Mouse (Mus musculus): ENCODE data around the gene Vps25. TPM values are rescaled to one million over a fixed set of nuclear protein-coding genes. Genes with fewer than 3 reads are reported as not detected.

The Vps25 gene
- total and polyA plus RNA-seq, 2 experiments from 2014 or later: 116 to 125 TPM

- Histone ChIP-seq H3K4me2 (ENCODE audit: low read depth, low read length) (peak within 1 kb of the TSS; percentile 100), H3K4me1 (ENCODE audit: control insufficient read depth, insufficient read depth) (peaks cover 11% of the 10 kb centered on the region), H3K9me3 (replicated peaks; ENCODE audit: control insufficient read depth, low read length) (no peaks in the 10 kb centered on the region), H3K9ac (replicated peaks; ENCODE audit: low read depth, low read length) (peak within 1 kb of the TSS; percentile 91), H3K4me3 (ENCODE audit: low read depth, low read length) (peak within 1 kb of the TSS; percentile 93), H3K27ac (ENCODE audit: low read depth) (peak within 1 kb of the TSS; percentile 74), H3K36me3 (replicated peaks; ENCODE audit: control insufficient read depth, insufficient read depth, low read length) (peaks cover 25% of the 10 kb centered on the region; the same call in 1 of the 2 replicates), H3K27me3 (ENCODE audit: control insufficient read depth, insufficient read depth, low read length) (no peaks in the 10 kb centered on the region)
- TF ChIP-seq CTCF (IDR thresholded peaks at IDR 0.05; ENCODE audit: low read depth) (peak; percentile 96), EP300 (IDR thresholded peaks at IDR 0.05; ENCODE audit: low read depth) (no peak)
- ATAC-seq (ENCODE audit: insufficient read depth, low read depth) (peak; percentile 95), DNase-seq (ENCODE audit: low spot score) (peak; percentile 92)
- WGBS: 5% methylated on average over 39 of the region's 39 CpGs
Measured at GRCm38 (mm10) chr11:101302004-101302798, 48.7 kb downstream of the Vps25 start, which contains the start of gene Becn1. TSS of gene Becn1 (minus strand) at chr11:101302286.

GRCm38 (mm10) chr11:101307744-101308143 is 54.2 kb downstream of the Vps25 start:
- H3K9me3 ChIP-seq (replicated peaks; ENCODE audit: control insufficient read depth, low read length): no peaks in the 10 kb centered on the region
- no peak overlapping the region for H3K27ac ChIP-seq (ENCODE audit: low read depth)
- no peak for ATAC-seq (ENCODE audit: insufficient read depth, low read depth)
- DNase-seq (ENCODE audit: low spot score): no peak
- no peak overlapping the region for H3K4me3 ChIP-seq (ENCODE audit: low read depth, low read length)
- 22% methylated on average over 5 of the region's 5 CpGs for WGBS
- no peak overlapping the region for H3K4me2 ChIP-seq (ENCODE audit: low read depth, low read length)
- TF ChIP-seq EP300 (IDR thresholded peaks at IDR 0.05; ENCODE audit: low read depth) (no peak), CTCF (IDR thresholded peaks at IDR 0.05; ENCODE audit: low read depth) (no peak)
- no peaks in the 10 kb centered on the region for H3K27me3 ChIP-seq (ENCODE audit: control insufficient read depth, insufficient read depth, low read length)
- no peaks in the 10 kb centered on the region for H3K36me3 ChIP-seq (replicated peaks; ENCODE audit: control insufficient read depth, insufficient read depth, low read length)
- no peaks in the 10 kb centered on the region for H3K4me1 ChIP-seq (ENCODE audit: control insufficient read depth, insufficient read depth)
- no peak overlapping the region for H3K9ac ChIP-seq (replicated peaks; ENCODE audit: low read depth, low read length)

Other genes with a start within 250 kb of the Vps25 start
- gene Atp6v0a1, start 244.3 kb upstream of the Vps25 start, total RNA-seq (2014; rRNA removed; ENCODE audit: low replicate concordance): 57.0 and 57.1 TPM in 2 replicates
- 49.2 and 50.3 TPM in 2 replicates for gene Atp6v0a1, start 244.3 kb upstream of the Vps25 start, polyA plus RNA-seq (2015; fragmentation: Nextera tagmentation; extraction: Ambion mirVana)
- 15.8 and 20.2 TPM in 2 replicates for gene Naglu, start 183.7 kb upstream of the Vps25 start, total RNA-seq (2014; rRNA removed; ENCODE audit: low replicate concordance)
- gene Naglu, start 183.7 kb upstream of the Vps25 start, polyA plus RNA-seq (2015; fragmentation: Nextera tagmentation; extraction: Ambion mirVana): 10.3 and 12.0 TPM in 2 replicates
- not detected in 2 replicates for gene Hsd17b1, start 175.3 kb upstream of the Vps25 start, total RNA-seq (2014; rRNA removed; ENCODE audit: low replicate concordance)
- 0.08 TPM in 1 of 2 replicates, not detected in the other for gene Hsd17b1, start 175.3 kb upstream of the Vps25 start, polyA plus RNA-seq (2015; fragmentation: Nextera tagmentation; extraction: Ambion mirVana)
- gene Coasy, start 171.1 kb upstream of the Vps25 start, total RNA-seq (2014; rRNA removed; ENCODE audit: low replicate concordance): 44.6 and 64.1 TPM in 2 replicates
- 26.8 and 26.9 TPM in 2 replicates for gene Coasy, start 171.1 kb upstream of the Vps25 start, polyA plus RNA-seq (2015; fragmentation: Nextera tagmentation; extraction: Ambion mirVana)
- gene Mlx, start 166.4 kb upstream of the Vps25 start, total RNA-seq (2014; rRNA removed; ENCODE audit: low replicate concordance): 21.8 and 46.6 TPM in 2 replicates
- 26.7 and 29.0 TPM in 2 replicates for gene Mlx, start 166.4 kb upstream of the Vps25 start, polyA plus RNA-seq (2015; fragmentation: Nextera tagmentation; extraction: Ambion mirVana)
- gene Psmc3ip, start 158.3 kb upstream of the Vps25 start, total RNA-seq (2014; rRNA removed; ENCODE audit: low replicate concordance): 1.2 and 7.3 TPM in 2 replicates
- 10.3 and 12.0 TPM in 2 replicates for gene Psmc3ip, start 158.3 kb upstream of the Vps25 start, polyA plus RNA-seq (2015; fragmentation: Nextera tagmentation; extraction: Ambion mirVana)
- 44.8 and 47.6 TPM in 2 replicates for gene Retreg3, start 133.8 kb upstream of the Vps25 start, total RNA-seq (2014; rRNA removed; ENCODE audit: low replicate concordance)
- 11.3 and 11.7 TPM in 2 replicates for gene Retreg3, start 133.8 kb upstream of the Vps25 start, polyA plus RNA-seq (2015; fragmentation: Nextera tagmentation; extraction: Ambion mirVana)
- 47.4 and 54.8 TPM in 2 replicates for gene Tubg1, start 133.8 kb upstream of the Vps25 start, total RNA-seq (2014; rRNA removed; ENCODE audit: low replicate concordance)
- gene Tubg1, start 133.8 kb upstream of the Vps25 start, polyA plus RNA-seq (2015; fragmentation: Nextera tagmentation; extraction: Ambion mirVana): 38.7 and 39.4 TPM in 2 replicates
- 0.08 TPM in 1 of 2 replicates, not detected in the other for gene Tubg2, start 97.8 kb upstream of the Vps25 start, total RNA-seq (2014; rRNA removed; ENCODE audit: low replicate concordance)
- gene Tubg2, start 97.8 kb upstream of the Vps25 start, polyA plus RNA-seq (2015; fragmentation: Nextera tagmentation; extraction: Ambion mirVana): 1.8 and 2.1 TPM in 2 replicates
- gene Cntnap1, start 83.2 kb upstream of the Vps25 start, total RNA-seq (2014; rRNA removed; ENCODE audit: low replicate concordance): 0.54 and 1.4 TPM in 2 replicates
- 0.20 and 0.21 TPM in 2 replicates for gene Cntnap1, start 83.2 kb upstream of the Vps25 start, polyA plus RNA-seq (2015; fragmentation: Nextera tagmentation; extraction: Ambion mirVana)
- 22.0 and 23.2 TPM in 2 replicates for gene Plekhh3, start 82.4 kb upstream of the Vps25 start, total RNA-seq (2014; rRNA removed; ENCODE audit: low replicate concordance)
- 9.5 and 10.6 TPM in 2 replicates for gene Plekhh3, start 82.4 kb upstream of the Vps25 start, polyA plus RNA-seq (2015; fragmentation: Nextera tagmentation; extraction: Ambion mirVana)
- 0.19 TPM in 1 of 2 replicates, not detected in the other for gene Ccr10, start 78.3 kb upstream of the Vps25 start, total RNA-seq (2014; rRNA removed; ENCODE audit: low replicate concordance)
- gene Ccr10, start 78.3 kb upstream of the Vps25 start, polyA plus RNA-seq (2015; fragmentation: Nextera tagmentation; extraction: Ambion mirVana): 0.31 and 0.52 TPM in 2 replicates
- gene Ezh1, start 27.2 kb upstream of the Vps25 start, total RNA-seq (2014; rRNA removed; ENCODE audit: low replicate concordance): 12.0 and 16.4 TPM in 2 replicates
- gene Ezh1, start 27.2 kb upstream of the Vps25 start, polyA plus RNA-seq (2015; fragmentation: Nextera tagmentation; extraction: Ambion mirVana): 12.1 and 13.1 TPM in 2 replicates
- gene Ramp2, start 7.7 kb upstream of the Vps25 start, total RNA-seq (2014; rRNA removed; ENCODE audit: low replicate concordance): 159 and 253 TPM in 2 replicates
- gene Ramp2, start 7.7 kb upstream of the Vps25 start, polyA plus RNA-seq (2015; fragmentation: Nextera tagmentation; extraction: Ambion mirVana): 181 and 182 TPM in 2 replicates
- 2.0 and 3.2 TPM in 2 replicates for gene Wnk4, start 6.9 kb downstream of the Vps25 start, total RNA-seq (2014; rRNA removed; ENCODE audit: low replicate concordance)
- gene Wnk4, start 6.9 kb downstream of the Vps25 start, polyA plus RNA-seq (2015; fragmentation: Nextera tagmentation; extraction: Ambion mirVana): 3.8 and 4.0 TPM in 2 replicates
- gene Cntd1, start 25.3 kb downstream of the Vps25 start, total RNA-seq (2014; rRNA removed; ENCODE audit: low replicate concordance): not detected in 2 replicates
- 0.22 and 0.56 TPM in 2 replicates for gene Cntd1, start 25.3 kb downstream of the Vps25 start, polyA plus RNA-seq (2015; fragmentation: Nextera tagmentation; extraction: Ambion mirVana)
- 175 and 216 TPM in 2 replicates for gene Coa3, start 25.4 kb downstream of the Vps25 start, total RNA-seq (2014; rRNA removed; ENCODE audit: low replicate concordance)
- 189 and 206 TPM in 2 replicates for gene Coa3, start 25.4 kb downstream of the Vps25 start, polyA plus RNA-seq (2015; fragmentation: Nextera tagmentation; extraction: Ambion mirVana)
- 73.0 and 88.2 TPM in 2 replicates for gene Becn1, start 48.6 kb downstream of the Vps25 start, total RNA-seq (2014; rRNA removed; ENCODE audit: low replicate concordance)
- gene Becn1, start 48.6 kb downstream of the Vps25 start, polyA plus RNA-seq (2015; fragmentation: Nextera tagmentation; extraction: Ambion mirVana): 98.9 and 107 TPM in 2 replicates
- gene Psme3, start 62.5 kb downstream of the Vps25 start, total RNA-seq (2014; rRNA removed; ENCODE audit: low replicate concordance): 44.7 and 52.2 TPM in 2 replicates
- 47.8 and 52.0 TPM in 2 replicates for gene Psme3, start 62.5 kb downstream of the Vps25 start, polyA plus RNA-seq (2015; fragmentation: Nextera tagmentation; extraction: Ambion mirVana)
- 1.8 and 2.0 TPM in 2 replicates for gene Aoc2, start 71.4 kb downstream of the Vps25 start, total RNA-seq (2014; rRNA removed; ENCODE audit: low replicate concordance)
- 0.16 and 0.30 TPM in 2 replicates for gene Aoc2, start 71.4 kb downstream of the Vps25 start, polyA plus RNA-seq (2015; fragmentation: Nextera tagmentation; extraction: Ambion mirVana)
- gene Aoc3, start 76.9 kb downstream of the Vps25 start, total RNA-seq (2014; rRNA removed; ENCODE audit: low replicate concordance): 14.4 and 23.9 TPM in 2 replicates
- 2.5 and 2.8 TPM in 2 replicates for gene Aoc3, start 76.9 kb downstream of the Vps25 start, polyA plus RNA-seq (2015; fragmentation: Nextera tagmentation; extraction: Ambion mirVana)
- gene G6pc, start 113.9 kb downstream of the Vps25 start, total RNA-seq (2014; rRNA removed; ENCODE audit: low replicate concordance): 0.50 TPM in 1 of 2 replicates, not detected in the other
- gene G6pc, start 113.9 kb downstream of the Vps25 start, polyA plus RNA-seq (2015; fragmentation: Nextera tagmentation; extraction: Ambion mirVana): 0.05 TPM in 1 of 2 replicates, not detected in the other
- 16.8 and 37.5 TPM in 2 replicates for gene Aarsd1, start 163.9 kb downstream of the Vps25 start, total RNA-seq (2014; rRNA removed; ENCODE audit: low replicate concordance)
- 31.9 and 32.5 TPM in 2 replicates for gene Aarsd1, start 163.9 kb downstream of the Vps25 start, polyA plus RNA-seq (2015; fragmentation: Nextera tagmentation; extraction: Ambion mirVana)
- gene Gm27029, start 171.1 kb downstream of the Vps25 start, total RNA-seq (2014; rRNA removed; ENCODE audit: low replicate concordance): 3.7 TPM in 1 of 2 replicates, not detected in the other
- gene Gm27029, start 171.1 kb downstream of the Vps25 start, polyA plus RNA-seq (2015; fragmentation: Nextera tagmentation; extraction: Ambion mirVana): 7.3 and 8.2 TPM in 2 replicates
- gene Rundc1, start 171.4 kb downstream of the Vps25 start, total RNA-seq (2014; rRNA removed; ENCODE audit: low replicate concordance): 5.8 and 7.5 TPM in 2 replicates
- 10.3 and 11.7 TPM in 2 replicates for gene Rundc1, start 171.4 kb downstream of the Vps25 start, polyA plus RNA-seq (2015; fragmentation: Nextera tagmentation; extraction: Ambion mirVana)
- 32.8 and 40.7 TPM in 2 replicates for gene Ptges3l, start 171.6 kb downstream of the Vps25 start, total RNA-seq (2014; rRNA removed; ENCODE audit: low replicate concordance)
- gene Ptges3l, start 171.6 kb downstream of the Vps25 start, polyA plus RNA-seq (2015; fragmentation: Nextera tagmentation; extraction: Ambion mirVana): 86.9 and 93.5 TPM in 2 replicates
- 796 and 938 TPM in 2 replicates for gene Rpl27, start 188.6 kb downstream of the Vps25 start, total RNA-seq (2014; rRNA removed; ENCODE audit: low replicate concordance)
- gene Rpl27, start 188.6 kb downstream of the Vps25 start, polyA plus RNA-seq (2015; fragmentation: Nextera tagmentation; extraction: Ambion mirVana): 242 and 248 TPM in 2 replicates
- gene Ifi35, start 194.7 kb downstream of the Vps25 start, total RNA-seq (2014; rRNA removed; ENCODE audit: low replicate concordance): 26.3 and 28.9 TPM in 2 replicates
- 23.9 and 24.2 TPM in 2 replicates for gene Ifi35, start 194.7 kb downstream of the Vps25 start, polyA plus RNA-seq (2015; fragmentation: Nextera tagmentation; extraction: Ambion mirVana)
- 4.9 and 6.1 TPM in 2 replicates for gene Rnd2, start 211.3 kb downstream of the Vps25 start, total RNA-seq (2014; rRNA removed; ENCODE audit: low replicate concordance)
- gene Rnd2, start 211.3 kb downstream of the Vps25 start, polyA plus RNA-seq (2015; fragmentation: Nextera tagmentation; extraction: Ambion mirVana): 5.1 and 5.7 TPM in 2 replicates
- gene Vat1, start 212.5 kb downstream of the Vps25 start, total RNA-seq (2014; rRNA removed; ENCODE audit: low replicate concordance): 82.0 and 84.2 TPM in 2 replicates
- 19.5 and 19.7 TPM in 2 replicates for gene Vat1, start 212.5 kb downstream of the Vps25 start, polyA plus RNA-seq (2015; fragmentation: Nextera tagmentation; extraction: Ambion mirVana)